Mouse (Mus musculus): ENCODE measurements around the gene Retnla. TPM values are rescaled to one million over a fixed set of nuclear protein-coding genes. Genes with fewer than 3 reads are reported as not detected.
"Not testable (repeated sequence)": the region's sequence is repeated elsewhere in the genome, so short reads cannot be mapped to it uniquely, and the experiment has no call there.

The Retnla gene
- not detected for total RNA-seq (2021)
- long read RNA-seq, experiment 1 = 0 reads
- long read RNA-seq, experiment 2 = 0 reads

DNA sequence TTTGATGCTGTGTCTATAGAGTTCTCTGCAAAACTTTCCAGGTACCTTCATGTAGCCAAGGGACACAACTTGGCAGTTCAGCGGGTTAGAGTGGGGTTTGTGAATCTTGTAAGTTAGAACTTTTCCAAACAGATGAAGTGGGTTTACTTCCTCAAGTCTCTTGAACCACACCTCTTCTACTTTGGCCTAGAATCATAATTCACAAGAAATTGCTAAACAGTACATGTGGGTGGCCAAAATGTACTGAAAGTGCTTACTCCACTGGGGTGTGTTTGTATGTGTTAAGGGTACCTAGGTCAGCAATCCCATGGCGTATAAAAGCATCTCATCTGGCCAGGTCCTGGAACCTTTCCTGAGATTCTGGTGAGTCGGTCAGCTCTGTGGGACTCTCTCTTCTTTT lies at the start of gene Retnla:
Gene Retnla (plus strand): TSS at position 286 of the 400 bp plus-strand sequence.
- DNase-seq (ENCODE audit: low spot score in 2 of 2) = no peak

DNA sequence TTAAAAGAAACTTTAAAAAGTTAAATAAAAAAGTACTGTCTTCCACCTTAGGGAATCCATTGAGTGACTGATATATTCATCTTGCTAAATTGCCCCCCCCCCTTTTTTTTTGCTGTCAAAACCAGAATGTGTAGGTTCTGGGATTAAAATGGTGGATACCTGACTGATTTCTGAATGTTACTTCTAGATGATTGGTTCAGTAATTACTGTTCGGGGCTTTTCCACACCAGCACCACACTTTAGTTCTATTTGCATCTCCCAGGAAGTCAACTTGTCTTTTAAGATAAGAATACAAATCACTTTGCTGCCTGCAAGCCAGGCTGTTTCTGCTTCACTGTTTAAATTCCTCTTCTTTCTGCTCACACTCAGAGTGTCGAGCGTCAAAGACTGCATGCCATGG lies 44.1 kb upstream of the Retnla start:
- no peak for DNase-seq (ENCODE audit: low spot score in 2 of 2)

DNA sequence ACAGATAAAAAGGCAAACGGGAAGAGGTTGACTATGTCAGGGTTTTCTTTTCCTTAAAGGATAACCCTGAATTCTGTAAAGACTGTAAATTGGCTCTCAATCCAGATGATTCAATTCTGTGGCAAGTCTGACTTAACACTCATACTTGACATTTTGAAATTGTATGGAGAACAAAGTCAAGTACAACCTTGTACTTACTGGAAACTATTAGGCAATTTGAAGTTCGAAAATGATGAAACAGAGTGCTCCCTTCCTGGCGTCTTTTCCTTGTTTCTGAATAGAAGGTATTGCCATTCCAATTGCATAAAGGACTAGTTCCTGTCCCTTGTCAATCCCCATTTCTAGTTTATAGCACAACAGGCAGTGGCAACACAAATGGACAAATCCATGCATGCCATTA lies 42.9 kb upstream of the Retnla start:
- no peak for DNase-seq (ENCODE audit: low spot score in 2 of 2)

DNA sequence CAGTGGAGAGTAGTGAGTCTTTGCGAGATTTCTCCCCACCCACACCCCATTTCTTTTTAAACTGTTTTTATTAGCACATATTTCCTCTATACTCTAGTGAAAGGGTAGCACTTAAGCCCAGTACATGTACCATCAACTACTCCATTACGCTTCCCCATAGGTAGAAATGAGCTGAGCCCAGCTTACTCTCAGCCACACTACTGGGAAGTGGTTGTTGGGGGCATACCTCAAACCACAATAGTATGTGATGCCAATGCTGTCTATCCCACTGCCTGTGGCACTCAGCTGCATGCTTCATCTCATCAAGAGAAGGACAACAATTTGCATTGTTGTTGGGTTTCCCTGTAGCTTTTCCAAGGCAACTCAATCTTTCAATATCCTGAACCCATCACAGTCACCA lies 41.4 kb upstream of the Retnla start:
- no peak for DNase-seq (ENCODE audit: low spot score in 2 of 2)

DNA sequence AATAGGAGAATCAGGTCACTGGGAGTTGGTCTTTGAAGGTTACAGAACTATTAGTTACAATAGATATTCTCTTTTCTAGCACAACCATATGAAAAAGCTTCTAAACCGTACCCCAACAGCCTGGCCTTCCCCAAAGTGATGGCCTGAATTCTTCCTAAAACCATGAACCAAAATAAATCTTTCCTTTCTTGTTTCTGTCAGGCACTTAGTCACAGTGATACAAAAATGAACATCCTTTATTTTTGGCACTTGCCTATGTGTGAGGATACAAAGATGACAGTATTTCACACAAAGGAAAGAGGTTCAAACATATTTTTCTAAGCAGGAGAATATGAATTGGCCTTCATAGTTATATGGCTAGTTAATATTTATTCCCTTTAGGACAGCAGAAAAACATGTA lies 36.9 kb upstream of the Retnla start:
- no peak for DNase-seq (ENCODE audit: low spot score in 2 of 2)

DNA sequence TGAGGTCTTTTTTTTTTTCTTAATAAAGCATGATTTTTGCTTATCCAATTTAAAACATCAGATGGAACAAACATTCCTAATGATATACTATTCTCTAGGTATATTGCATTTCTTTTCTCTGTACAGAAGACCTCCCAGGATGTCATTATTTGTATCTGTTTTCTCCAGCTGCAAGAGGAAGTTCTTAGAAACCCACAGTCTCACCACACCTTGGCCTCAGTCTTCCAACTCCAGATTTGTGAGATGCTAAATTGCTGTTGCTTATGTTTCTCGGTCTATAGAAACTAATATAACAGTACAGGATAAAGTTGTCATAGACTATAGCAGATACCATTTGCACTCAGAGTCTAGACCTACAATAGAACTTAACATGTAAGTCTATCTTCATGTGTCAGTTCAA lies 35.8 kb upstream of the Retnla start:
- DNase-seq (ENCODE audit: low spot score in 2 of 2) = no peak

DNA sequence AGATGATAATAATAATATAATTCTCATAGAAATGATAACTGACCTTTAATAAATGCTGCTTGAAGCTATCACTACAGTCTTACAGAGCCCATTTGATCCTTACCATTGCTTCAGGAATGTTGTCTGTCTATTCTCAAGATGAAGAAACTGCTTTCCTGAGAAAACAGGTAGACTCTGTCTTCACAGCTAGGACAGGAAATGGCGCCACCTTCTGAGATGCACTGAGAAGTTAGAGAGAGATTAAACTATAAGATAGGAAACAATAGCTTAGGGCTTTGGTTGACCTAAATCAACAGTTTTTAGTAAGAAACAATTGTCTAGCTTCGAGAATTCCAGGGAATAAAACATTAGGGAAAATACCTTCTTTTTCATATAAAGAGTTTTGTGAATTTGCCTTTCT lies 33.0 kb upstream of the Retnla start:
- no peak for DNase-seq (ENCODE audit: low spot score in 2 of 2)

DNA sequence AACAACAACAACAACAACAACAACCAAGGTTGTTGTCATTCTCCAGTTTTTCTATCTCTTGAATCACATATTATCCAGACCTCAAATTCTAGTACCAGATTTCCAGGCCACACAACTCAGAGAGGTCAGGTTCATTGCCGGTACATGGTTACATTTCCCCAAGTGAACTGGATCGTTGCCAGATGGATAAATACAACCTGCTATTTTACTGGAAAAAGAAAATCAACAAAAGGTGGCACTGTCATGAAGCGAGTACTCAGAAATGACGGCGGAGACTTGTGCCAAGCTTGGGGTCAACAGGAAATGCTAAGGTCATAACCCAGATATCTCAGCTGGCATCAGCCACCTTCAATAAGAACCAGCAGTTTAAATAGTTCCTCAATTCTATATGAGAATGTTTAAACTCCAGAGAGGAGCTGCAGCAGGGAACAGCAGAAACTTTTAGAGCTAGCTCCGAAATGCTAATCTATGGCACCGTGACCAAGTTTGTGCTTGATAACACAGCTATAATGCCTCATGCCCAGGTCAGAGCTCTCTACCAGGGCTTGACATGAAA lies 30.4 kb upstream of the Retnla start:
- no peak for DNase-seq (ENCODE audit: low spot score in 2 of 2)

DNA sequence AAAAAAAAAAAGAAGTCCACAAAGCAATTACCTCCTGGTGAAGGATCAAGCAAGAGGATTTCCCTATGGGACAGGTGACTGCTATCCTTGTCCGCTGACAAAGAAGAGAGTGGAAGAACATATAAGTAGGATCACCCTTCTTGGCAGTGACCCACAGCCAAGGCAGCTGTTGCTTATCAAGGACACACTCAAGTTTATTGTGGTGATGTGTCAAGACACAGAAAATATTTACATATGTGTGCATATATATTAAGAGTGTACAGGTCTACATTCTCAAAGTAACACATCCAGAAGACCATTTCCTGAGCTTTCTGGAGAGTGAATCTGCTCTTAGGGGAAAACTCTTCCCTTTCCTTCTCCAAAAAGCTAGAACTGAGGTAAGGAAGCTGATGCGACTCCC lies 25.7 kb upstream of the Retnla start, which contains the start of gene Retnlb:
Gene Retnlb (plus strand): TSS at position 162 of the 400 bp plus-strand sequence.
- no peak for DNase-seq (ENCODE audit: low spot score in 2 of 2)

DNA sequence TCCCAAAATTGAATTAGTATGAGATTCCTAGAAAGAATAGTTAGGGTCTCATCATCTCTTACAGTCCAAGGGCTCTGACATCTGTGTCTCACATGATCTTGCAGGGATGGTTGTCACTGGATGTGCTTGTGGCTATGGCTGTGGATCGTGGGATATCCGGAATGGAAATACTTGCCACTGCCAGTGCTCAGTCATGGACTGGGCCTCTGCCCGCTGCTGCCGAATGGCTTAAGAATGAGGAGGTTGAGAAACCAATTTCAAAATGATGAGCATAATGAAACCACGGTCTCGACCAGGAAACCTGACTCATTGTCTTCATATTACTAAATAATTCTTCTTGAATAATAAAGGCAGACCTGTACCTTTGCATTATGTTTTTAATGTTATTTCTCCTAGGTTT lies 23.8 kb upstream of the Retnla start:
- no peak for DNase-seq (ENCODE audit: low spot score in 2 of 2)

DNA sequence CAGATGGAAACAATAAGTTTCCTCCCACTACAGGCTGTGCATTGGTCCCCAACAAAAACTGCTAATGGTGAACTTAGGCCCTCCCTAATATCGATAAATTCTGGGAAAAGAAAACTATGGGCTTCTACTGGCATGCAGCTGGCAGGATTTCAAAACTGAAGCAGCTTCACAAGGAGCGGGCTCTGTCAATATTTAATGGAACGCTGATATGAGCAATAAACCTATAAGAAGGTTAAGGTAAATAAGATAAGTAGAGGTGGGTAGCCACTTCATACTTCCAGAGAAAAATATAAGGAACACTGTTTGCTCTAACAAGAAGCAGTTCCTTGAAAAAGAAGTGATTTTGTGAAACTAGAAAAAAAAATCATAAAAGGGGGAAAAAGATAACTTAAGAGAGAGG lies 15.9 kb upstream of the Retnla start:
- DNase-seq (ENCODE audit: low spot score in 2 of 2) = no peak

DNA sequence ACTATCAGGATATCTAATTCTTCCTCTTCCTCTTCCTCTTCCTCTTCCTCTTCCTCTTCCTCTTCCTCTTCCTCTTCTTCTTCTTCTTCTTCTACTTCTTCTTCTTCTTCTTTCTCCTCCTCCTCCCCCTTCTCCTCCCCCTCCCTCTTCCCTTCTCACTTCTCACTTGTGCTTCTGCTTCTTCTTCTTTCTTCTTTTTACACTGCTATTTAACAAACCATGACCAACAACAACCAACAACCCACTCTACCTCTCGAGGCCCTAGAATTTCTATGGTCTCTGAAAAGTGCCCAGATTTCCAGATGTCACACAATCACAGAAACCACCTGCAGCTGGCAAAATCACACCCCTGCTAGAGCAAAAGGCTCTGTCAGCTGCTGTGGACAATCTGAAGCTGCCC lies 14.7 kb upstream of the Retnla start:
- no peak for DNase-seq (ENCODE audit: low spot score in 2 of 2)

DNA sequence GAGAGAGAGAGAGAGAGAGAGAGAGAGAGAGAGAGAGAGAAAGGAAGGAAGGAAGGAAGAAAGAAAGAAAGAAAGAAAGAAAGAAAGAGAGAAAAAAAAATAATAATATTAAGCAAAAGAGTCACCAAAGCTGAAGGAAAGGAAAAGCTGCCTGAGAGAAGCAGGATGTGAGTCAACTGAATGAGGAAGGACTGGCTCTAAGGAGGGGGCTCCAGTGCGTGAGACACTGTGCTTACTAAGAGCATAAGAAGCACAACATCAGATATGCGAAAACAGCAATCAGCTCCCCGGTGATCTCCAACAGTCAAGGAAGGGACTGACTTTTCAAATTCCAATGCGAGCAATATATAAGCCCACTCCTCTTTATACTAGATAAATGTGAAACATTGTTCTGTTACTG lies 13.3 kb upstream of the Retnla start:
- DNase-seq (ENCODE audit: low spot score in 2 of 2) = no peak

DNA sequence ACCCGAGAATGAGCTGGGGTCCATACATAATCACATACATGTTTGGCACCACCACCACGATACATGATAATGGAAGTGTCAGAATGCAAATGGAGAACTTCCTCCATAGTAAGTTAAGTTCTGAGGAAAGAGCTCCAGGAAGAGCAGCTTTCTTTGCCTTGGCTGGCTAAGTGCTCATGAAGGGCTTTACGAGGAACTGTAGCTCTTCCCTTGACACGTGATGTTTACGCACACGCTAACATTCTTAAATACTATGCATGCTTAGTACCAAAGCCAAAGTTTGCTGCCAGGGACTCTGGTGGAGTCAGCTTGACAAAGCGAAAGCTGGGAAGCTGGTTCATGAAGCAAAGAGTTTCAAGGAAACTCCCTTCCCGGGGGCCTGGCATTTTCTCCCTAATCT lies 10.3 kb upstream of the Retnla start:
- DNase-seq (ENCODE audit: low spot score in 2 of 2) = no peak

DNA sequence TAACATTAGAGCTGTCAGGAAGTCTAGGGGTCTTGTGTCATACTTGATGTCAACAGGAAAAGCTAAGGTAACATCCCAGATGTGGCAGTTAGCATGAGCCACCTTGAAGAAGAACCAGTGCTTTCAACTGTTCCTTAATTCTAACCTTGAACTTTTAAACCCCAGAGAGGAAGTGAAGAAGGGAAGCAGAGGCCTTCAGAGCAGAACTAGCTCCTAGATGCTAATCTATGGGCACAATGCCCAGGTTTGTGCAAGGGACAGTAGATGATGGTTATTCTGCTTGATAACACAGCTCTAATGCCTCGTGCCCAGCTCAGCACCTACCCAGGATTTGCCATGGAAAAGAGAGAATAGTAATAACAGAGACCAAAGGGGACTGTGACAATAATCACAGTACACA lies 8.7 kb upstream of the Retnla start:
- DNase-seq (ENCODE audit: low spot score in 2 of 2) = not testable (repeated sequence)

DNA sequence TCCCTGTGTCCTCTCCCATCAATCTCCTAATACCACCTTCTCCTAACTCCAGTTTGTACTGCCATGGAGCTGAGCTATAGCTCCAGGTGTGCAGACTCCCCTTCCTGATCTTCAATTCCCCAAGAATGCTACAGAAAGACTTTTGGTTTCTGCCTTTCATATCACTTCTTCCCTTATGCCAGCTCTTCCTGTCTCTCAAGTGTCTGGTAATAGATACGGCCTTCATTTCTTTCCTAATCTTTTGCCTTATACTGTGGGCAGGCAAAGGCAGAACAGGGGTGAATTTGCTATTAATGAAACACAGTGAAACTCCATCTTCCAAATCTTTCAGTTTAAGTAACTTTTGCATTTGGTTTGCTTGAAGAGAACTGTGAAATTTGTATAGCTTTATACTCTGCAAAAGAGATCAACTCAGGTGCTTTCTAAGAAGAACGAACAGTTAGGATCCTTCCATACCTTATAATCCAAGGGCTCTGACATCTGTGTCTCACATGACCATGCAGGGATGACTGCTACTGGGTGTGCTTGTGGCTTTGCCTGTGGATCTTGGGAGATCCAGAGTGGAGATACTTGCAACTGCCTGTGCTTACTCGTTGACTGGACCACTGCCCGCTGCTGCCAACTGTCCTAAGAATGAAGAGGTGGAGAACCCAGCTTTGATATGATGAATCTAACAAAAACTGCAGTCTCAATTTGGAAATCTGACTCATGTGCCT lies 1.5 kb downstream of the Retnla start:
- peak; percentile 2 to 7 for DNase-seq (ENCODE audit: low spot score in 2 of 2)

DNA sequence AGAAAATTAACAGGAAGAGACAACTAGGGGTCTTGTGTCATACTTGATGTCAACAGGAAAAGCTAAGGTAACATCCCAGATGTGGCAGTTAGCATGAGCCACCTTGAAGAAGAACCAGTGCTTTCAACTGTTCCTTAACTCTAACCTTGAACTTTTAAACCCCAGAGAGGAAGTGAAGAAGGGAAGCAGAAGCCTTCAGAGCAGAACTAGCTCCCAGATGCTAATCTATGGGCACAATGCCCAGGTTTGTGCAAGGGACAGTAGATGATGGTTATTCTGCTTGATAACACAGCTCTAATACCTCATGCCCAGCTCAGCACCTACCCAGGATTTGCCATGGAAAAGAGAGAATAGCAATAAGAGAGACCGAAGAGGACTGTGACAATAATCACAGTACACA lies 22.7 kb downstream of the Retnla start:
- DNase-seq (ENCODE audit: low spot score in 2 of 2) = not testable (repeated sequence)

DNA sequence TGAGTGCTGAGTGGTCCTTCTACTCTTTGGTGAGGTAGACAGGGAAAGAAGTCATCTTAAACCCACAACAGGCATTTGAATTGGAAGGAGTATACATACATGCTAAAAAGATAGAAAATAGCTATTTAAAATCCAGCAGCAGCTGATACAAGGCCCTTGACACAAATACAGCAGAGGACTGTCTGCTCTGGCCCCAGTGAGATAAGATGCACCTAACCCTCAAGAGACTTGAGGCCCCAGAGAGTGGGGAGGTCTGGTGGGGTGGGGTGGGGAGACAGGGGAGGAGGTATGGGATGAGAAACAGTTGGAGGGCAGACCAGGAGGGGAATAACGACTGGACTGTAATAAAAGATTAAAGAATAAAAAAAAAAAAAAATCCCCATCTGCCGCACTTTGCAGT lies 25.3 kb downstream of the Retnla start:
- no peak for DNase-seq (ENCODE audit: low spot score in 2 of 2)

DNA sequence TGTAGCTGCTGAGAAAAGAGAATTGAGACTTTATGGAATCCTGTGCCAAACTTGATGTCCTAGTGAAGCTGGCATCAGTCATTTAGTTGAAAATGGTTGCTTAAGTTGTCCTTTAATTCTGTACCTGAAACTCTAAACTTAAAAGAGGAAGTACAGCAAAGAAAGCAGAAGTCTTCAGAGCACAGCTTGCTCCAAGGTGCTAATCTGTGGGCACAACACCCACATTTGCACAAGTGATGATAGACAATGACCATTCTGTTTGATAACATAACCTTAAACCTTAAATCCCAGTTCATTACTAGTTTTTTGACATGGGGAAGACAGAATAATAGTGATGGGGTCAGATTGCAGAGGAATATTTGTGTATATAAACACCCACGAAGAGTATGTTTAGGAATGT lies 26.3 kb downstream of the Retnla start:
- no peak for DNase-seq (ENCODE audit: low spot score in 2 of 2)

DNA sequence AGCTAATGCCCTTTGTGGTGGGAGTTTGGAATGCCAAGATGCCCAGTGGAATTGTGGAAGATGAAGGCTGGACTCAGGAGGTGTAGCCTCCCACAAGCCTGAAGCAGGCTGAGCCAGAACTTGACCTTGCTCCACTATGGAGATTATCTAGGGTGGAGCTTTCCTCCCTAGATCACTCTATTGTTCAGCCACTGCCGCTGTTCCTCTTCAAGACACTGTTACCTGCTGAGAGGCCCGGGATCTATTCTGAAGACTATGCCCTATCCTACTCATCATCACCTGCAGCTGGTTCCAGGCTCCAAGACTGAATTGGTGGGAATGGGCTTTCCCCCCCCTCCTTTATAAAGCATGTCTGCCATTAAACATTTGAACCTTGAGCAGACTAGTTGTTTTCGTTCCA lies 27.3 kb downstream of the Retnla start:
- DNase-seq (ENCODE audit: low spot score in 2 of 2) = no peak

DNA sequence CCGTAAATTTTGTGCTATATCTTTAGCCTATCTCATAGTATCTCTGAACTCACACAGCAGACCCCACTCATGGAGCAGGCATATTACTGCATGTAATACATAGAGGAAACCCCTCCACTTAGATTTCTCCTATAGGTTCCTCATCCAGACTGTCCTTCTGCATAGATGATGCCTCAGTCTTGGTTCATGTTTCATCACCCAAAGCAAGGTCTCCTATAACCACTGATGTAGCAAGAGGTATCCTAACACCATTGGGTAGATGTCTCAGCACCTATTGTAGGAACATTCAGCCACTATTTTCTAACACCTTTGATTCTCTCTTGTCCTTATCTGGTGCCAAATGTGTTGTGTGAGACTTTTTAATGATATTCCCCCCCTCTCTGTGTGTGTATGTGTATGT lies 29.4 kb downstream of the Retnla start:
- DNase-seq (ENCODE audit: low spot score in 2 of 2) = no peak

DNA sequence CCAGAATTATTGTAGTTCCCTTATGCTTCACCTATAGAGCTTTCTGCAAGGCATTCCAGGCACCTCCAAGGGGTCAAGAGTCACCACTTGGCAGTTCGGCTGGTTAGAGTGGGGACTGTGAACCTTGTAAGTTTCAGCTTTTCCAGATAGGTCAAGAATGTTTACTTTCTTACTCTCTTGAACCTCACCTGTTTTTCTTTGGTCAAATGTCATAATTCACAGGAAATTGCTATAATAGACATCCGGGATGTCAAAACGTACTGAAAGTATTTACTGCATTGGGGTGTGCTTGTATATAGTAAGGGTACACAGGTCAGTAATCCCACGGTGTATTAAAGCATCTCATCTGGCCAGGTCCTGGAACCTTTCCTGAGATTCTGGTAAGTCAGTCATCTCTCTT lies 30.0 kb downstream of the Retnla start, which contains the start of gene Retnlg:
Gene Retnlg (plus strand): TSS at position 301 of the 400 bp plus-strand sequence.
- no peak for DNase-seq (ENCODE audit: low spot score in 2 of 2)

DNA sequence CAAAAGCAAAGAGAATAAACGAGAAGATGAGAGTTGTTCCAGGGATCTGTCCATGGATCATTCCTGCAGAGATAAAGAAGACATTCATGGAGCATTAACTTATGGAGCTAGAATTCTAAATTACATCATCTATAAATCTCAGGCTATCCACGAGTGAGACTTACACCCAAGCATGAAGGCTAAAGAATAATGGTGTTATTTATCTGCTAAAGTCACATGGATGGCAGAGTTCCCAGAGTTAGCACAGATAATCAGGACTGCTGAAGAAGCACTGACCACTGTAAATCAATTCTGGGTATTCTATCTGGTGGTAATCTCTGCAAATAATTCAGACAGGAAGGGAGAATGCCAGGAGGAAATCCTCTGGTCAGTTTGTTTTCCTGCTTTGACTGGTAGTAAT lies 48.4 kb downstream of the Retnla start:
- no peak for DNase-seq (ENCODE audit: low spot score in 2 of 2)
